Mouse (Mus musculus) kidney, postnatal 10 days (tissue): ENCODE results near the gene Fscn1.

Experiments used
- DNase-seq: peaks from one replicate; pipeline ENCODE4 v3.0.0; 2021; ENCODE audit warnings: mixed read lengths

The Fscn1 gene

GRCm38 (mm10) chr5:142936336-142936719 lies 23.8 kb upstream of the Fscn1 start:
- peak; percentile 87 for DNase-seq

GRCm38 (mm10) chr5:142937956-142938727 lies 22.0 kb upstream of the Fscn1 start:
- DNase-seq = peak; percentile 72

- no peak for DNase-seq
Measured at GRCm38 (mm10) chr5:142940393-142940792, 19.8 kb upstream of the Fscn1 start.

- peak; percentile 82 for DNase-seq
Measured at GRCm38 (mm10) chr5:142944979-142945682, 15.0 kb upstream of the Fscn1 start.

GRCm38 (mm10) chr5:142947460-142947859 lies 12.7 kb upstream of the Fscn1 start:
- DNase-seq = no peak

GRCm38 (mm10) chr5:142949580-142949979 lies 10.6 kb upstream of the Fscn1 start:
- DNase-seq = peak; percentile 54

- no peak for DNase-seq
Measured at GRCm38 (mm10) chr5:142950405-142950804, 9.7 kb upstream of the Fscn1 start.

GRCm38 (mm10) chr5:142953641-142954040 lies 6.5 kb upstream of the Fscn1 start:
- DNase-seq = no peak

GRCm38 (mm10) chr5:142956956-142957703 lies 3.0 kb upstream of the Fscn1 start:
- DNase-seq = no peak

- DNase-seq = no peak
Measured at GRCm38 (mm10) chr5:142958464-142958863, 1.7 kb upstream of the Fscn1 start.

GRCm38 (mm10) chr5:142959156-142959555 lies 987 bp upstream of the Fscn1 start:
- no peak for DNase-seq

- DNase-seq = peak; percentile 53
Measured at GRCm38 (mm10) chr5:142960775-142961271, 680 bp downstream of the Fscn1 start.

- DNase-seq = no peak
Measured at GRCm38 (mm10) chr5:142961398-142961880, 1.3 kb downstream of the Fscn1 start.

- peak; percentile 90 for DNase-seq
Measured at GRCm38 (mm10) chr5:142961881-142962443, 1.8 kb downstream of the Fscn1 start.

GRCm38 (mm10) chr5:142962444-142962961 lies 2.4 kb downstream of the Fscn1 start:
- DNase-seq = peak; percentile 54

- DNase-seq = peak; percentile 77
Measured at GRCm38 (mm10) chr5:142963003-142963704, 3.0 kb downstream of the Fscn1 start.

GRCm38 (mm10) chr5:142963705-142964494 lies 3.8 kb downstream of the Fscn1 start:
- DNase-seq = peak; percentile 37

- no peak for DNase-seq
Measured at GRCm38 (mm10) chr5:142964650-142965049, 4.5 kb downstream of the Fscn1 start.

GRCm38 (mm10) chr5:142968411-142968810 lies 8.3 kb downstream of the Fscn1 start:
- no peak for DNase-seq

- DNase-seq = no peak
Measured at GRCm38 (mm10) chr5:142973971-142974370, 13.8 kb downstream of the Fscn1 start.

GRCm38 (mm10) chr5:142974598-142975121 lies 14.5 kb downstream of the Fscn1 start:
- DNase-seq = peak; percentile 60
